Mouse (Mus musculus): ENCODE measurements at regions not wholly inside any gene's neighbourhood (a gene's known extent, or its start where the extent isn't known, plus 50 kb on each side); places are given as distances from the start of the nearest gene placed in this dataset.
A peak's percentile ranks its signal among the peaks of the same experiment; 100 is the strongest.
"Not testable (repeated sequence)": the region's sequence is repeated elsewhere in the genome, so short reads cannot be mapped to it uniquely, and the experiment has no call there.

- no peak for DNase-seq
Measured at GRCm38 (mm10) chr17:16516173-16516572, 547.7 kb upstream of the Zfp960 start.

DNA sequence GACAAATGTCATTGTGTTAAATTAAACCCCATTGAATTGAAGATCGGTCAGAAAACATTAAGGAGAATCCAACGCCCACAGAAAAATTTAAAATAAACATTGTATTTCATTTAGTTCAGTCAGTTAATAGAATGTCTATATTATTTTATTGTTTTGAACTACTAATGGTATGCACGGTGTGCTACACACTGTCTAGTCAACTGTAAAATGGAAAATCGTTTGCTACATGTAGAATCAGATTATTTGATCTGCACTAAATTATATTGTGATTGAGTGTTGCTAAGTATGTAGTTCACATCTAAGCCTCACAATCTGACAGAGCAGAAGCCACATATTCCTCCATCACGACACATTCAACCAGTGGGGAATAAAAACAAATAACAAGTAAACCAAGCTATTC is 570.0 kb upstream of the Zfp960 start:
- DNase-seq: no peak

DNA sequence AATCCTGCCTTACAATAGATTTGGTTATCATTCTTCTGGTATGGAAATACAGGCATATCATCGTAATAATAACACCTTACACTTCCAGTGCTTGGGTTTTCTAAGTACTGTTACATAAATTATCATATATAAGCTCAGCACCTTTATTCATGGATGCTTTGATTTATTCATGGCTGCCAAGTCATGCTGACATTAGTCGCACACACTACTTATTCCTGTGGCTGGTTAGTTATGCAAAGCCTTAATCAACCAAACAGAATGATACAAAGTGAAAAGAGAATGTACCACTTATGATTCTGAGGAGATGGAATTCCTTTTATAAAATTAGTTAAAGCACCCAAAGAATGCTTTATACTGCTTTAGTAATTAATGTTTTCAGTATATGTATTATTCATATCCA is 570.4 kb upstream of the Zfp960 start:
- DNase-seq: no peak

DNA sequence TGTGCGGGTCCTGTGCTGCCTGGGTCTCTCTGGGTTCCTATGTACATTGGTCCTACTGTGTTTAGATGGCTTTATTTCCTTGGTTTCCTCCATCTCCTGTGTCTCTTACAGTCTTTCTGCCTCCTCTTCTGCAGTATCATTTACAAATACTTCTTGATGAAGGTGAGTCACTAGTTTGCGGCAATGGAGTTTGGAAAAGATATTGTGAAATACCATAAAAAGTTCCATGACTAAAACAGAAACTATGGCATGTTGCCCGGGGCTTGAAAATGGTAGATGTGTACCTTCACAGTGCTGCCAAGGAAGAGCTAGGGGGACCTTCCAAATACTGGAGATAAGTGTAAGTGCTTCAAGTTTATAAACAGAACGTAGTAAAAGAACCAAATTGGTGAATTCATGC is 571.4 kb upstream of the Zfp960 start:
- DNase-seq: no peak

DNA sequence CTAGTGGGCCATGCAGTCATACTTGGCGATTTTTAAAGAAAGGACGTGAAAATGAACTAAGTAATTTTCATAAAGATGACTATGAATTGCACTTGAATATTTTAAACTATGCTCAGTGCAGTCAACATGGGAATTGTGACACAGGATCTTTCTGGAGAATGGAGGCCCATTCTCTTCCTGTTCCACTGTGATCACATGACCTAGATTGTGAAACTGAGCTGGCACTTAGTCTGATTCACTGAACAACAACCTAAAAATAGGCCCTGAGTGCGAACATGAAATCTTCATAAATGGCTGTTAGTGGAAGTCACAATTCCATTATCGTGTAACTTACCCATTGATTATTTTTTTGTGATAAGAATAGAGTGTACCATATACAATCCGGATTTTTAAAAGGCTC is 577.6 kb upstream of the Zfp960 start:
- no peak for DNase-seq

DNA sequence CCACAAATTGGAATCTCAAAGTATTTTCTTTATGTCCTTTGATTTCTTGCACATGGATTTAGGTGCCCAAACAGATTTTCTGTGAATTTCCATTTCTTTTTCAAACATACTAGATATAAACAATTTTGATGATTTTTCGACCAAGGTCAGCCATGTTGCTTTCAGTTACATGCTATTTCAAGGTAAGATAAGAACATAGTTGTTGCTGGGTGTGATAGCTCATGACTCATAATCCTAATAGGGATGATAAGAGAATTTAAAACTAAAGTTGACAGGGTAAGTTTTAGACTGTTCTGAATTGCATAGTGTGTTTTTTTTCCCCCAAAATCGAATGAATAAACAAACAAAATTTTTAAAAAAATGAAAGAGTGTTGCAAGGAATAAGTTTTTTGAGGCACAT is 579.9 kb upstream of the Zfp960 start:
- DNase-seq: no peak

DNA sequence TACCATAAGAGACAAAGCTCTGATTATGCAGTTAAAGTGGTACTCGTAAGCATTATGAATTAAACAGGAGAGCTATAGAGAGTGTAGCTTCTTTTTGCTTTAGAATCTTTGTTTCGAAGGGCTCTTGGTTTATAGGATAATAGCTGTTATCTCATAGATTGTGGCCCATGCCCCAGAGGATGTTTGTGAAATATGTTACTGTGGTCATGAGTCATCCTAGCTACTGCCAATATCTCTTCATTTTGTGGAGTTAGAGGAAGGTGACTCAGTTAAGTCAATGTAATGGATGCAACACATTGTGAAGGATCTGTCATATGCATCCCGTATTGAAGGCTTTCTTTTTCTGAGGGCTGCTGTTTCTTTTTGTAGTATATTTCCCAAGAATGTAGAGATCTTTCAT is 582.2 kb upstream of the Zfp960 start:
- no peak for DNase-seq

- DNase-seq: no peak
Measured at GRCm38 (mm10) chr17:16480579-16480978, 583.3 kb upstream of the Zfp960 start.

DNA sequence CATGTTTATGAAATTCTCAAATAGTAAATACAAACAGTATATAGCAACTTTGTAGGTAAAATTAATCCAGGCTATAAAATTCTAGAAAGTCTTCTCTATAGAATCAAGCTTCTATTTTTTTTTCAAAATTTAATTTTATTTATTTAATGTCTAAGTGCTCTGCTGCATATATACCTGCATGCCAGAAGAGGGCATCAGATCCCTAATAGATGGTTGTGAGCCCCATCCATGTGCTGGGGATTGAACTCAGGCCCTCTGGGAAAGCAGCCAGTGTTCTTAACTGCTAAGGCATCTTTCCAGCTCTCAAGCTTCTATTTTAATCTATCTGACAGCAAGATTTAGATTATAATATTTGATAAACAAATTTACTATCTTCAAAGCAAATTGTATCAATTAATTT is 602.7 kb upstream of the Zfp960 start:
- DNase-seq: no peak

- no peak for DNase-seq
Measured at GRCm38 (mm10) chr17:16453098-16453497, 610.8 kb upstream of the Zfp960 start.

DNA sequence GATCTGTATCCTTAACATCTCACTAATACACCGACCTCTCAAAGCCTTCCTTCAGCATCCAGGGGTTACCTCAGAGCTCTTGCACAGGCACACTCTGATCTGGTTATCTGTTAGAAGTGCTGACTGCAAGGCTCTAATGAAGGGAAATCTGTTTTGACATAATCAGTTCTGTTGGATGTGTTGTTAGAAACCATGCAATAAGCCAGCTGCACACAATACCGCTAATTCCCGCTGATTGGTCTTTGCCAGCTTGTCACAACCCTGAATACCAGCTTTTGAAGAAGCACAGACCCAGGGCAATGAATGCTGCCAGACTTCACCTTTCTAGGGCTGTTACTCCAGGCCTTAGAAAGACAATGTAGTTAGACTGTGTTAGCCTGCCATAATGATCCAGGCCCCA is 613.7 kb upstream of the Rgmb start:
- no peak for DNase-seq

DNA sequence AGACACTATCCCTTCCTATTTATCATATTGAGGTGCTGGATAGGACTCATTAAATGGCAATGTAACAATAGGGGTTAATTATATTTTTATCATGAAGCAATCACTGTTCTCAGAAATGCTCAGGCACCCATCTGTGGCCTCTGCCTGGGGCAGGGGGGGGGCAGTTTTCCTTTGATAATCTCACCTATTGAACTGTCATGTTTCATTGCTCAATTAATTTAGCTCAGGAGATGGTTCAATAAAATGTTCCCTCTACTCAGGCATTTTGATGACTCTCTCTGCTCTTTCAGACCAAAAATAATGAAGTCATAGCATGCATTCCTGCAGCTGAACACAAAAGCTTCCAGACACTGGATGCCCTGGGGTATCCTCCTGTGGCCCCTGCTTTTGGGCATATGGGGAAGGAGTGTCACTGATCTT is 564.4 kb upstream of the Rgmb start:
- DNase-seq: no peak

- not testable (repeated sequence) for DNase-seq
Measured at GRCm38 (mm10) chr17:16374855-16375221, 544.0 kb upstream of the Rgmb start.

GRCm38 (mm10) chr17:16374119-16374854 is 543.4 kb upstream of the Rgmb start:
- not testable (repeated sequence) for DNase-seq

DNA sequence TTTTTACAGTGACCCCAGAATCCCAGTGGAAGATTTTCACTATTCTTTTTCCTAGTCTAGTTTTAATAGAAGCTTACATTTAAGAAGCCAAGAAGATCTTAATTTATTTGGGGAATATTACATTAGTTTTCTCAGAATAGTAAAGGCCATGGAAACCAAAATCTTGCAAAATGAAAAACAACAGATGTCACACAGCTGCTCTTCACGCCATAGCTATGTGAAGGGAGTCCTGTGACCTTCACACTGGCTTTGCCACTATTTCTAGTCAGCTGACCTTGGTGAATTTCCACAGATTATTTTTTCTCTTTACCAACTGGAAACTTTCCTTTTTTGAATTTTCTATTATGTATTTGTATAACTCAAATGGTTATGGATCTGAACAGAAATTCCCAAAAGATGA is 542.1 kb upstream of the Rgmb start:
- no peak for DNase-seq

DNA sequence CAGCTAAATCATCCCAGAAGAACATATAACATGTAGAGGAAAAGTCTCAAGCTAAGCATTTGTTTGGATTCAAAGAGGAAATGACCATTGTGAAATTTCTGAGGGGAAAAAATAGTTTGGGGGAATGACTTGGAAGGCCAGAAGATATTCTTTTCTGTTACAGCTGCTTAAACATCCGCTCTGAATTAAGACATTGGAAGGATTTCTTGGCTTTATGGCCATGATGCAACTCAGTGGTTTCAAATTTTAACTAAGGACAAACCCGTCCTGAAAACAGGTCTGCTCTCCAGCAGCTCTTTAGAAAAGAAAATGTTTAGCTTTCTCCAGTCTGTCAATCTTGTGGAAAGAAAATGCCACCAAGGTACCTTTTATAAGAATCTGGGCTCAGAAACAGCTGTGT is 513.2 kb upstream of the Rgmb start:
- no peak for DNase-seq

DNA sequence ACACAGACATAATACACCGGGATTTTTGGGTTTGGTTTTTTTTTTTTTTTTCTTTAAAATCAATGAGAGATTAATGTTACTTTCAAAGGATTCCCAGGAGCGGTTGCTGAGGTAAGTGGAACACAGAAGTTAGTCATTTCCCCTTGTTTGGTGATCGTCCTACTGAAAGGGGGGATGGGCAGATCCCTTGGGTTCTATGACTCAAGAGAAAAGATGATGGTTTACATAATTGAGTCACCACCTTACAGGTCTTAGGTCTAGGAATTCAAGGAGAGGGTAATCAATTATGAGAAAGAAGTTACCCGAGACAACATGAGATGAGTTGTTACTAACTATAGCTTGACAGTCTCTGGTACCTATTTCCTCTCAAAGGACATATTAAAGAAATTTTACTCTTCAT is 511.9 kb upstream of the Rgmb start:
- no peak for DNase-seq

GRCm38 (mm10) chr17:16339720-16340470 is 509.1 kb upstream of the Rgmb start:
- peak; percentile 5 for DNase-seq

DNA sequence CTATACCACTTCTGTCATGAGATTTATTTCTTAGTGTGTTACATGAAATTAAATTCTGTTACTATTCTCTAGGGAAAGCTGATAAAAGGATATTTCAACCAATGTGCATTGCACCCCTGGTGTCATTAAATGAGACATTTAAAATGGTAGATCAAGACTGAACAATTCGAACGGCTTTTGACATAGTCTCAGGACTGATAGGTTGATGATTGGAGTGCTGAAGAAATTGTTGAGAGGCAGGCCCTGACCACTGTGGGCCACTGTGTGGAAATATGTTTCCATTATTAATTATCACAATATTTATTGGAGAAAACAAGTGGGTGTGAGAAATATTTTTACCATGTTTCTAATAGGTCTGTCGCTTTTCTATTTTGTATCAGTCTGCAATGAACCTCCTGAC is 481.1 kb upstream of the Rgmb start:
- no peak for DNase-seq

- DNase-seq: no peak
Measured at GRCm38 (mm10) chr17:16311196-16311873, 480.5 kb upstream of the Rgmb start.

- DNase-seq: no peak
Measured at GRCm38 (mm10) chr17:16301776-16302175, 470.9 kb upstream of the Rgmb start.

DNA sequence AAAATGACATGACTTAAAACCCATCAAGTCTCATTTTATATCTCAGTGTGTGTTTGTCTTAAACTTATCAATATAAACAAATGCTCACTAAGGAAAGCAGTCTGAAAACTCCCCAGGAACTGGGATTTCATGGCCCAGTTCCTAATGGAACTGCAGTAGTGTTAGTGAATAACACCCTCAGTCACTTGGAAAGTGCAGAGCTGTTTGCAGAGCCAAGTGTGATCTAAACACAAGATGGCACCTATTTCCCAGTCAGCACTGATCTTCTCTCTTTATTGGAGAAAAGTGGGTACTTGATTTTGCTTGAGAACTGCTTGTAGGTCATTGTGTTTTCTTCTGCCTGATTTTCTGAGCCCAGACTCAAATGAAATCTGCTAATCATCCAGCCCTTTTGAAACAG is 467.7 kb upstream of the Rgmb start:
- DNase-seq: no peak

Measured in layer of hippocampus, adult 9-11 months (tissue).